Mouse (Mus musculus): ENCODE measurements around the gene Larp1b. TPM values are rescaled to one million over a fixed set of nuclear protein-coding genes. Genes with fewer than 3 reads are reported as not detected.

Gene Larp1b
- total and polyA plus RNA-seq, 3 experiments = 8.7 to 13.7 (median 11.9) TPM

DNA sequence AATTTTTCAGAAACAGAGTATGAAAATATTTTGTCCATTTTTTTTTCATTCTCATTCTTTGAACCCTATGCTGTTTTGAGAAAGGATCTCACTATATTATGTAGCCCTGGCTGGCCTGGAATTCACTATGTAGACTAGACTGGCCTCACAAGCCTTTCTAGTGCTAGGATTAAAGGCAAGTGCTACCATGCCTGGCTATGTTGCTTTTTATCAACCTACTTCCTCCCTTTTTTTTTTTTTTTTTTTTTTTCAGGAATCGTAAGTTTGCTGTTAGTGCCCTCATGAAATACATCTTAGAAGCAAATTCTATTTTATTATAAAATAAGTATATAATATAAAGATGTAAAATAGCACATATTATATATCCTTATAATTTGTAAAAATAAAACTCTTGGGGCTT, 5.2 kb downstream of the Larp1b start:
- H3K4me2 ChIP-seq (ENCODE audit: insufficient read depth, low read depth, poor library complexity, severe bottlenecking) = no peak overlapping the region
- peaks cover 2% of the 10 kb centered on the region; the same call in 1 of the 2 replicates for H3K79me2 ChIP-seq (replicated peaks; ENCODE audit: control insufficient read depth, extremely low read depth, insufficient read depth, poor library complexity, severe bottlenecking)
- H3K36me3 ChIP-seq (replicated peaks in 1 of 2; ENCODE audit: control insufficient read depth in 1 of 2, insufficient read depth in 1 of 2, low read length in 1 of 2) = no peaks in the 10 kb centered on the region
- in situ Hi-C loops (cut with MboI; ENCODE audit: low pct_ligation_motif_present, low pct_unique_long_range_greater_than_20kb, low sequenced_read_pairs) = no loop called here
- H3K4me3 ChIP-seq (replicated peaks in 1 of 3; ENCODE audit: low read depth in 2 of 3, low read length in 2 of 3, poor library complexity in 1 of 3) = no peak overlapping the region
- peaks cover 2% of the 10 kb centered on the region for H3K27me3 ChIP-seq (replicated peaks)
- TF ChIP-seq UBTF (IDR thresholded peaks at IDR 0.05; ENCODE audit: low read depth, low read length) (no peak), EP300 (IDR thresholded peaks at IDR 0.05; ENCODE audit: low read length) (no peak), ZKSCAN1 (IDR thresholded peaks at IDR 0.05; ENCODE audit: borderline replicate concordance, low read depth, low read length) (no peak), PAX5 (IDR thresholded peaks at IDR 0.05; ENCODE audit: low read length) (no peak), SMC3 (IDR thresholded peaks at IDR 0.05; ENCODE audit: low read depth, low read length) (no peak), MYC (IDR thresholded peaks at IDR 0.05; ENCODE audit: low read depth, low read length) (no peak)
- no peak overlapping the region for H3K27ac ChIP-seq (ENCODE audit: insufficient read depth, low read depth)
- DNase-seq (ENCODE audit: extremely low read depth) = no peak
- H3K9me3 ChIP-seq (replicated peaks; ENCODE audit: low read length) = no peaks in the 10 kb centered on the region
- dilution Hi-C loops (cut with MboI; ENCODE audit: extremely low pct_ligation_motif_present, extremely low pct_unique_long_range_greater_than_20kb, low sequenced_read_pairs) = no loop called here
- H3K9ac ChIP-seq (ENCODE audit: insufficient read depth, low read depth) = no peak overlapping the region
- H3K4me1 ChIP-seq (ENCODE audit: control insufficient read depth in 1 of 2, insufficient read depth in 2 of 2) = peaks cover 0 to 4% of the 10 kb centered on the region in 2 experiments; a peak in 2 of 4 replicates

DNA sequence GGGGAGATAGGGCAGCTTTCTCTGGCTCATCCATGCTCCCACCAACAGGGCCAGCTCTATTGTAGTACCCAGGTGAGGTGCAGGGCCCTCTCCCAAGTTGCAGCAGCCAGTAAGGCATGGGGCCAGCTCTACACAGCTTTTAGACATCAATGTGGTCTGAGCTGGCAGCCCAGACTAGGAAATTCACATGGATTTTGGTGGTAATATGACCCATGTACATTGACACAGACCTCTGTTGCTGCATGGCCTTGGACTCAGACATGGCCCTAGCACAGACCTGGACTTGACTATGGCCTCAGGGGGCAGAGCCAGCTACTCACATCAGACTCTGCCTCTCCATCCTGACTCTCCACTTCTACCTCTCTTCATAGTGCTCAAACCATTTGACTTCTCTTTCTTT, 9.2 kb downstream of the Larp1b start:
- Histone ChIP-seq H3K4me3 (replicated peaks in 1 of 3; ENCODE audit: low read depth in 2 of 3, low read length in 2 of 3, poor library complexity in 1 of 3) (no peak overlapping the region), H3K9me3 (replicated peaks; ENCODE audit: low read length) (no peaks in the 10 kb centered on the region), H3K4me2 (ENCODE audit: insufficient read depth, low read depth, poor library complexity, severe bottlenecking) (no peak overlapping the region), H3K4me1 (ENCODE audit: control insufficient read depth in 1 of 2, insufficient read depth in 2 of 2) (peaks cover 0 to 4% of the 10 kb centered on the region in 2 experiments; a peak in 1 of 4 replicates), H3K27ac (ENCODE audit: insufficient read depth, low read depth) (no peak overlapping the region), H3K79me2 (replicated peaks; ENCODE audit: control insufficient read depth, extremely low read depth, insufficient read depth, poor library complexity, severe bottlenecking) (0 out of 2 replicates have a peak, but pooled peaks cover 4% of the 10 kb centered on the region), H3K27me3 (replicated peaks) (no peaks in the 10 kb centered on the region), H3K36me3 (replicated peaks in 1 of 2; ENCODE audit: control insufficient read depth in 1 of 2, insufficient read depth in 1 of 2, low read length in 1 of 2) (no peaks in the 10 kb centered on the region), H3K9ac (ENCODE audit: insufficient read depth, low read depth) (no peak overlapping the region)
- TF ChIP-seq TBP (conservative IDR thresholded peaks at IDR 0.05; ENCODE audit: low read depth, low read length) (no peak), ETS1 (conservative IDR thresholded peaks at IDR 0.05; ENCODE audit: low read depth, low read length) (no peak), GABPA (IDR thresholded peaks at IDR 0.05; ENCODE audit: insufficient replicate concordance, low read depth, low read length) (no peak), MAX (IDR thresholded peaks at IDR 0.05; ENCODE audit: low read length) (no peak), BHLHE40 (IDR thresholded peaks at IDR 0.05; ENCODE audit: low read depth, low read length) (no peak), SIN3A (IDR thresholded peaks at IDR 0.05; ENCODE audit: low read length) (no peak), HCFC1 (IDR thresholded peaks at IDR 0.05; ENCODE audit: low read depth, low read length) (no peak), ZC3H11A (IDR thresholded peaks at IDR 0.05; ENCODE audit: low read depth, low read length) (no peak), TCF12 (IDR thresholded peaks at IDR 0.05; ENCODE audit: low read depth, low read length) (no peak)
- dilution Hi-C loops (cut with MboI; ENCODE audit: extremely low pct_ligation_motif_present, extremely low pct_unique_long_range_greater_than_20kb, low sequenced_read_pairs) (no loop called here), in situ Hi-C loops (cut with MboI; ENCODE audit: low pct_ligation_motif_present, low pct_unique_long_range_greater_than_20kb, low sequenced_read_pairs) (no loop called here)
- DNase-seq (ENCODE audit: extremely low read depth) = no peak
